Mouse (Mus musculus): ENCODE results near the gene Mfsd8. TPM values are rescaled to one million over a fixed set of nuclear protein-coding genes. Genes with fewer than 3 reads are reported as not detected.

Mfsd8 gene
- polyA plus RNA-seq, 1 experiment from 2014 or later, result 6.1 TPM

Other genes starting within 250 kb of the Mfsd8 start
- gene Slc25a31, start 138.0 kb downstream of the Mfsd8 start, polyA plus RNA-seq (2014; fragmentation: Nextera tagmentation; extraction: Ambion mirVana), result 0.12 and 0.38 TPM in 2 replicates
- gene Hspa4l, start 102.4 kb downstream of the Mfsd8 start, polyA plus RNA-seq (2014; fragmentation: Nextera tagmentation; extraction: Ambion mirVana), result 22.4 and 25.9 TPM in 2 replicates
- gene Plk4, start 46.9 kb downstream of the Mfsd8 start, polyA plus RNA-seq (2014; fragmentation: Nextera tagmentation; extraction: Ambion mirVana), result 72.8 and 77.1 TPM in 2 replicates
- 7.7 and 8.1 TPM in 2 replicates for gene Abhd18, start 84 bp upstream of the Mfsd8 start, polyA plus RNA-seq (2014; fragmentation: Nextera tagmentation; extraction: Ambion mirVana)
- 0.16 and 0.42 TPM in 2 replicates for gene 1700034I23Rik, start 55.7 kb upstream of the Mfsd8 start, polyA plus RNA-seq (2014; fragmentation: Nextera tagmentation; extraction: Ambion mirVana)
- gene Larp1b, start 102.9 kb upstream of the Mfsd8 start, polyA plus RNA-seq (2014; fragmentation: Nextera tagmentation; extraction: Ambion mirVana), result 9.9 and 10.2 TPM in 2 replicates
- 28.3 and 29.4 TPM in 2 replicates for gene Pgrmc2, start 236.2 kb upstream of the Mfsd8 start, polyA plus RNA-seq (2014; fragmentation: Nextera tagmentation; extraction: Ambion mirVana)